Mouse (Mus musculus) C3H10T1/2 (cell line): ENCODE measurements around the gene Ccnc. TPM values are rescaled to one million over a fixed set of nuclear protein-coding genes. Genes with fewer than 3 reads are reported as not detected.

ENCODE experiments used
- polyA plus RNA-seq, 2 experiments: library from polyadenylated mRNA; unstranded; fragments of >200 nt; fragmentation: generic; extraction: Trizol; gene quantifications; one replicate each; pipeline ENCODE4 v1.2.1; 2012; ENCODE audit warnings: missing spikeins in 2 of 2

Gene Ccnc
- polyA plus RNA-seq: 1 to 10 TPM in 1 of 2 experiments, under 1 TPM in 1; 0.69 to 3.1 TPM

GRCm38 (mm10) chr4:21727615-21728165 is at the start of gene Ccnc:
Ccnc (plus strand) TSS chr4:21727701.

GRCm38 (mm10) chr4:21685595-21686091 is 41.9 kb upstream of the Ccnc start, which contains the start of gene Prdm13:
Prdm13 (minus strand) TSS chr4:21685963.

GRCm38 (mm10) chr4:21766863-21767304 is 39.4 kb downstream of the Ccnc start, which contains the start of the genes Usp45 and Tstd3:
Usp45 (plus strand) TSS chr4:21767156.
Tstd3 (minus strand) TSS chr4:21767212.

Other genes with a start within 250 kb of the Ccnc start
- not detected for gene Prdm13, start 41.7 kb upstream of the Ccnc start, polyA plus RNA-seq
- 1 to 10 TPM in 1 of 2 experiments, under 1 TPM in 1; 0.35 to 1.8 TPM for gene Usp45, start 39.5 kb downstream of the Ccnc start, polyA plus RNA-seq
- 1 to 10 TPM in 1 of 2 experiments, under 1 TPM in 1; 0.44 to 4.1 TPM for gene Tstd3, start 39.5 kb downstream of the Ccnc start, polyA plus RNA-seq
- 10 to 100 TPM in 1 of 2 experiments, 1 to 10 TPM in 1; 1.3 to 16.9 TPM for gene Pnisr, start 119.9 kb downstream of the Ccnc start, polyA plus RNA-seq
- 1 to 10 TPM; 3.6 to 6.4 TPM for gene Coq3, start 152.0 kb downstream of the Ccnc start, polyA plus RNA-seq
- 1 to 10 TPM; 3.0 to 6.3 TPM for gene Faxc, start 203.6 kb downstream of the Ccnc start, polyA plus RNA-seq